In genomic region chr9:41222346-41223015, GRCm38 (mm10) we compare ENCODE assay signal across 23 mouse cellular contexts.
DNase-seq lines count a peak whose midpoint lies in the region; ATAC-seq and TF ChIP-seq lines count a peak whose summit lies in the region.
"Had no signal": no experiment of that assay in that cellular context is flagged by ENCODE, and none has a peak within 500 bp of the region (broad histone marks: within the 10 kb centered on the region; RNA-seq: fewer than 3 reads in every experiment).

No protein-coding gene starts in this region.

- no peaks in the 10 kb centered on the region for H3K27me3 ChIP-seq in neural tube, embryonic 15.5 days (replicated peaks)
- H3K27me3 ChIP-seq in limb, embryonic 10.5 days (ENCODE audit: low read depth, poor library complexity, severe bottlenecking): no peaks in the 10 kb centered on the region
- H3K27me3 ChIP-seq in forebrain, embryonic 16.5 days (replicated peaks; ENCODE audit: control insufficient read depth, insufficient read depth, low read length): no peaks in the 10 kb centered on the region
- H3K27me3 ChIP-seq in lung, postnatal 0 days (replicated peaks; ENCODE audit: insufficient read depth, low read length): no peaks in the 10 kb centered on the region
- H3K27me3 ChIP-seq: embryonic facial prominence, embryonic 15.5 days; heart, embryonic 13.5 days had no signal

- H3K27ac ChIP-seq in neural tube, embryonic 15.5 days (replicated peaks): no peak overlapping the region
- H3K27ac ChIP-seq in limb, embryonic 10.5 days: peak overlapping the region; percentile 82
- H3K27ac ChIP-seq in forebrain, embryonic 16.5 days (ENCODE audit: low read length): no peak overlapping the region
- H3K27ac ChIP-seq in lung, postnatal 0 days (ENCODE audit: low read length): no peak overlapping the region
- H3K27ac ChIP-seq: embryonic facial prominence, embryonic 15.5 days; heart, embryonic 13.5 days; hindbrain, embryonic 14.5 days had no signal

- TF ChIP-seq CTCF in lung, postnatal 0 days (IDR thresholded peaks at IDR 0.05): no peak

- ATAC-seq in neural tube, embryonic 15.5 days (ENCODE audit: low FRiP score): no peak
- peak; percentile 30; the same call in 1 of the 2 replicates for ATAC-seq in monocyte, adult 5-6 weeks (replicated peaks; ENCODE audit: insufficient number of reproducible peaks, low FRiP score, low TSS enrichment, poor library complexity, severe bottlenecking)
- ATAC-seq in forebrain, embryonic 16.5 days: no peak
- no peak for ATAC-seq in lung, postnatal 0 days
- ATAC-seq: CD4-positive, CD25-positive, alpha-beta regulatory T cell, adult 4 months; forebrain, embryonic 14.5 days had no signal

- TF ChIP-seq EP300 in lung, postnatal 0 days (IDR thresholded peaks at IDR 0.05): no peak

- no peaks in the 10 kb centered on the region for H3K36me3 ChIP-seq in neural tube, embryonic 15.5 days
- no peaks in the 10 kb centered on the region for H3K36me3 ChIP-seq in limb, embryonic 10.5 days
- H3K36me3 ChIP-seq in forebrain, embryonic 16.5 days (ENCODE audit: control insufficient read depth, insufficient read depth): no peaks in the 10 kb centered on the region
- H3K36me3 ChIP-seq in lung, postnatal 0 days (ENCODE audit: insufficient read depth, low read length): no peaks in the 10 kb centered on the region
- H3K36me3 ChIP-seq: embryonic facial prominence, embryonic 15.5 days; forebrain, embryonic 10.5 days; G1E; heart, embryonic 13.5 days had no signal

- DNase-seq in neural tube, embryonic 10.5 days (ENCODE audit: extremely low spot score, low spot score): peak; percentile 10
- peak; percentile 5 for DNase-seq in T-cell, adult 2 months (ENCODE audit: low spot score)
- DNase-seq in limb, embryonic 10.5 days (ENCODE audit: low spot score): peak; percentile 16
- no peak for DNase-seq in lung, postnatal 0 days (ENCODE audit: low spot score)
- DNase-seq in right cerebral cortex, adult 18-20 months: no peak
- DNase-seq: adrenal gland, adult 2 months; adrenal gland, postnatal 25 days; B cell, adult 2 months; cerebellum, adult 18-20 months; cerebellum, adult 9-11 months; cerebellum, postnatal 36 days; gastrocnemius, postnatal 14 days had no signal

- H3K4me1 ChIP-seq in neural tube, embryonic 15.5 days: no peaks in the 10 kb centered on the region
- H3K4me1 ChIP-seq in limb, embryonic 10.5 days: peaks cover 45% of the 10 kb centered on the region
- H3K4me1 ChIP-seq in forebrain, embryonic 16.5 days (replicated peaks; ENCODE audit: control insufficient read depth, insufficient read depth, low read length): 0 out of 2 replicates have a peak, but pooled peaks cover 3% of the 10 kb centered on the region
- no peaks in the 10 kb centered on the region for H3K4me1 ChIP-seq in lung, postnatal 0 days (ENCODE audit: insufficient read depth, low read depth, low read length)
- H3K4me1 ChIP-seq: embryonic facial prominence, embryonic 15.5 days; heart, embryonic 13.5 days had no signal

- H3K9ac ChIP-seq in neural tube, embryonic 15.5 days (replicated peaks): no peak overlapping the region
- no peak overlapping the region for H3K9ac ChIP-seq in forebrain, embryonic 16.5 days (replicated peaks; ENCODE audit: low read depth, low read length)
- no peak overlapping the region for H3K9ac ChIP-seq in lung, postnatal 0 days (replicated peaks; ENCODE audit: low read depth)
- H3K9ac ChIP-seq: embryonic facial prominence, embryonic 15.5 days; heart, embryonic 13.5 days; hindbrain, embryonic 14.5 days had no signal

- no peak overlapping the region for H3K4me3 ChIP-seq in neural tube, embryonic 15.5 days (replicated peaks)
- H3K4me3 ChIP-seq in limb, embryonic 10.5 days: no peak overlapping the region
- H3K4me3 ChIP-seq in forebrain, embryonic 16.5 days (replicated peaks; ENCODE audit: low read length): no peak overlapping the region
- no peak overlapping the region for H3K4me3 ChIP-seq in lung, postnatal 0 days (ENCODE audit: low read depth, low read length)
- H3K4me3 ChIP-seq: embryonic facial prominence, embryonic 15.5 days; erythroblast, embryonic 14.5 days; forebrain, embryonic 10.5 days; heart, embryonic 13.5 days had no signal

- H3K9me3 ChIP-seq in neural tube, embryonic 15.5 days (replicated peaks): no peaks in the 10 kb centered on the region
- H3K9me3 ChIP-seq in limb, embryonic 10.5 days (replicated peaks): no peaks in the 10 kb centered on the region
- H3K9me3 ChIP-seq in forebrain, embryonic 16.5 days (ENCODE audit: control insufficient read depth, low read length): no peaks in the 10 kb centered on the region
- no peaks in the 10 kb centered on the region for H3K9me3 ChIP-seq in lung, postnatal 0 days (ENCODE audit: low read length)
- H3K9me3 ChIP-seq: embryonic facial prominence, embryonic 15.5 days; forebrain, embryonic 10.5 days; G1E; heart, embryonic 13.5 days had no signal

- H3K4me2 ChIP-seq in neural tube, embryonic 15.5 days: no peak overlapping the region
- no peak overlapping the region for H3K4me2 ChIP-seq in forebrain, embryonic 16.5 days (ENCODE audit: low read length)
- no peak overlapping the region for H3K4me2 ChIP-seq in lung, postnatal 0 days (replicated peaks; ENCODE audit: low read depth, low read length)
- H3K4me2 ChIP-seq: embryonic facial prominence, embryonic 15.5 days; heart, embryonic 13.5 days; hindbrain, embryonic 14.5 days had no signal

- WGBS in neural tube, embryonic 15.5 days: 93% methylated on average over 16 of the region's 16 CpGs
- 82% methylated on average over 16 of the region's 16 CpGs for WGBS in limb, embryonic 10.5 days
- 95% methylated on average over 16 of the region's 16 CpGs for WGBS in forebrain, embryonic 16.5 days
- WGBS in lung, postnatal 0 days: 68% methylated on average over 16 of the region's 16 CpGs

Comparison
In these comparisons a context has a peak if more than half of its experiments do, and no peak if none do; other contexts are left out.
1. DNase-seq: peak in neural tube, embryonic 10.5 days (single experiment), T-cell, adult 2 months (single experiment) and limb, embryonic 10.5 days (single experiment); none in lung, postnatal 0 days (single experiment) and right cerebral cortex, adult 18-20 months (single experiment).